Comparison of ENCODE assay signal across 8 mouse cellular contexts in genomic region chr2:119743808-119744162, GRCm38 (mm10). TPM values are rescaled to one million over a fixed set of nuclear protein-coding genes. Genes with fewer than 3 reads are reported as not detected.
DNase-seq lines count a peak whose midpoint lies in the region; ATAC-seq and TF ChIP-seq lines count a peak whose summit lies in the region.

No protein-coding gene starts in this region.

- H3K4me1 ChIP-seq in neural tube, embryonic 11.5 days (ENCODE audit: control insufficient read depth, insufficient read depth, low read length), result peaks cover 17% of the 10 kb centered on the region
- H3K4me1 ChIP-seq in hindbrain, embryonic 11.5 days (replicated peaks; ENCODE audit: control insufficient read depth, insufficient read depth, low read length), result peaks cover 19% of the 10 kb centered on the region
- peaks cover 14% of the 10 kb centered on the region for H3K4me1 ChIP-seq in lung, embryonic 14.5 days (ENCODE audit: insufficient read depth)
- H3K4me1 ChIP-seq in stomach, embryonic 16.5 days (ENCODE audit: control insufficient read depth, insufficient read depth, low read length), result peaks cover 21% of the 10 kb centered on the region

- H3K27ac ChIP-seq in neural tube, embryonic 11.5 days (ENCODE audit: low read depth, low read length), result no peak overlapping the region
- H3K27ac ChIP-seq in hindbrain, embryonic 11.5 days (ENCODE audit: low read depth, low read length), result no peak overlapping the region
- H3K27ac ChIP-seq in lung, embryonic 14.5 days (ENCODE audit: low read depth), result no peak overlapping the region
- H3K27ac ChIP-seq in stomach, embryonic 16.5 days (ENCODE audit: low read length), result peak overlapping the region; percentile 86

- peaks cover 36% of the 10 kb centered on the region for H3K27me3 ChIP-seq in neural tube, embryonic 11.5 days (ENCODE audit: control insufficient read depth, insufficient read depth, low read length)
- peaks cover 37% of the 10 kb centered on the region for H3K27me3 ChIP-seq in hindbrain, embryonic 11.5 days (ENCODE audit: control insufficient read depth, insufficient read depth, low read length)
- H3K27me3 ChIP-seq in lung, embryonic 14.5 days (ENCODE audit: insufficient read depth, low read length), result peaks cover 26% of the 10 kb centered on the region
- H3K27me3 ChIP-seq in stomach, embryonic 16.5 days (ENCODE audit: control insufficient read depth, insufficient read depth, low read length), result peaks cover 19% of the 10 kb centered on the region

- no peak for TF ChIP-seq CTCF in lung, embryonic 14.5 days (IDR thresholded peaks at IDR 0.05; ENCODE audit: low read depth)

- H3K4me2 ChIP-seq in neural tube, embryonic 11.5 days (ENCODE audit: low read depth), result peak overlapping the region; percentile 15; the same call in 1 of the 2 replicates
- peak overlapping the region; percentile 25; the same call in 1 of the 2 replicates for H3K4me2 ChIP-seq in hindbrain, embryonic 11.5 days (replicated peaks; ENCODE audit: low read depth, low read length)
- peak overlapping the region; percentile 99 for H3K4me2 ChIP-seq in lung, embryonic 14.5 days
- H3K4me2 ChIP-seq in stomach, embryonic 16.5 days (ENCODE audit: low read depth, low read length), result peak overlapping the region; percentile 100

- DNase-seq in neural tube, embryonic 11.5 days (ENCODE audit: low spot score), result no peak
- no peak for DNase-seq in neural tube, embryonic 10.5 days (ENCODE audit: extremely low spot score, low spot score)
- DNase-seq in hindbrain, embryonic 11.5 days (ENCODE audit: low spot score), result no peak
- DNase-seq in lung, embryonic 14.5 days, result peak; percentile 21
- DNase-seq in layer of hippocampus, adult 8-10 months (ENCODE audit: low spot score in 2 of 2), result no peak
- no peak for DNase-seq in spleen, postnatal 10 days (ENCODE audit: low spot score in 2 of 2)

- no peak overlapping the region; the same call in 1 of the 2 replicates for H3K4me3 ChIP-seq in neural tube, embryonic 11.5 days (ENCODE audit: low read depth, low read length)
- no peak overlapping the region; the same call in 1 of the 2 replicates for H3K4me3 ChIP-seq in hindbrain, embryonic 11.5 days (ENCODE audit: low read depth, low read length)
- H3K4me3 ChIP-seq in lung, embryonic 14.5 days (ENCODE audit: low read depth, low read length), result peak overlapping the region; percentile 26
- H3K4me3 ChIP-seq in stomach, embryonic 16.5 days (replicated peaks; ENCODE audit: low read length), result peak overlapping the region; percentile 70

- ATAC-seq in neural tube, embryonic 11.5 days (ENCODE audit: insufficient read depth, low FRiP score, low TSS enrichment), result no peak
- ATAC-seq in hindbrain, embryonic 11.5 days (ENCODE audit: low FRiP score), result no peak
- ATAC-seq in lung, embryonic 14.5 days (ENCODE audit: insufficient read depth), result no peak
- peak; percentile 14; the same call in 1 of the 2 replicates for ATAC-seq in stomach, embryonic 16.5 days (ENCODE audit: insufficient read depth, low FRiP score)
- no peak for ATAC-seq in megakaryocyte progenitor cell, adult 5-6 weeks (replicated peaks; ENCODE audit: poor library complexity)

- no peaks in the 10 kb centered on the region for H3K9me3 ChIP-seq in neural tube, embryonic 11.5 days (ENCODE audit: control insufficient read depth, low read length)
- no peaks in the 10 kb centered on the region for H3K9me3 ChIP-seq in hindbrain, embryonic 11.5 days (ENCODE audit: control insufficient read depth, low read length)
- H3K9me3 ChIP-seq in lung, embryonic 14.5 days (ENCODE audit: low read depth, low read length), result no peaks in the 10 kb centered on the region
- no peaks in the 10 kb centered on the region for H3K9me3 ChIP-seq in stomach, embryonic 16.5 days (replicated peaks; ENCODE audit: control insufficient read depth, low read length)

- WGBS in neural tube, embryonic 11.5 days, result 2% methylated on average over 22 of the region's 22 CpGs
- WGBS in hindbrain, embryonic 11.5 days, result 4% methylated on average over 22 of the region's 22 CpGs
- WGBS in lung, embryonic 14.5 days, result 6% methylated on average over 22 of the region's 22 CpGs
- WGBS in stomach, embryonic 16.5 days, result 13% methylated on average over 22 of the region's 22 CpGs

- H3K36me3 ChIP-seq in neural tube, embryonic 11.5 days (ENCODE audit: control insufficient read depth, insufficient read depth, low read length), result no peaks in the 10 kb centered on the region
- no peaks in the 10 kb centered on the region for H3K36me3 ChIP-seq in hindbrain, embryonic 11.5 days (ENCODE audit: control insufficient read depth, insufficient read depth, low read length)
- H3K36me3 ChIP-seq in lung, embryonic 14.5 days (ENCODE audit: insufficient read depth), result no peaks in the 10 kb centered on the region
- no peaks in the 10 kb centered on the region for H3K36me3 ChIP-seq in stomach, embryonic 16.5 days (ENCODE audit: control insufficient read depth, insufficient read depth, low read length)

- H3K9ac ChIP-seq in neural tube, embryonic 11.5 days (ENCODE audit: low read length), result no peak overlapping the region
- H3K9ac ChIP-seq in hindbrain, embryonic 11.5 days (ENCODE audit: low read depth, low read length), result no peak overlapping the region
- no peak overlapping the region for H3K9ac ChIP-seq in lung, embryonic 14.5 days
- peak overlapping the region; percentile 72 for H3K9ac ChIP-seq in stomach, embryonic 16.5 days (ENCODE audit: low read length)

RNA-seq across cellular contexts. Expression of gene Itpka, which starts 1.6 kb away (rescaled TPM):
- 0.78 and 1.1 TPM in 2 replicates for polyA plus RNA-seq in neural tube, embryonic 11.5 days (2014; fragmentation: Nextera tagmentation; extraction: Ambion mirVana)
- polyA plus RNA-seq in hindbrain, embryonic 11.5 days (2014; fragmentation: Nextera tagmentation; extraction: Ambion mirVana), result 0.60 and 0.89 TPM in 2 replicates
- polyA plus RNA-seq in lung, embryonic 14.5 days (2014; fragmentation: Nextera tagmentation; extraction: Ambion mirVana), result 1.3 TPM in 2 replicates
- 7.5 and 7.6 TPM in 2 replicates for polyA plus RNA-seq in stomach, embryonic 16.5 days (2015; fragmentation: Nextera tagmentation; extraction: Ambion mirVana)
- 0.20 and 0.29 TPM in 2 replicates for total RNA-seq in megakaryocyte progenitor cell, adult 5-6 weeks (2015)
- 0.25 and 0.54 TPM in 2 replicates for total RNA-seq in megakaryocyte progenitor cell, adult 5-6 weeks (2017)
- total RNA-seq in layer of hippocampus, adult 8-10 months (2022), result 100 to 1,000 TPM; 213 to 245 (median 228) TPM

RNA-seq across cellular contexts. Expression of gene Ltk, which starts 16.4 kb away (rescaled TPM):
- 0.13 TPM in 1 of 2 replicates, not detected in the other for polyA plus RNA-seq in neural tube, embryonic 11.5 days (2014; fragmentation: Nextera tagmentation; extraction: Ambion mirVana)
- polyA plus RNA-seq in hindbrain, embryonic 11.5 days (2014; fragmentation: Nextera tagmentation; extraction: Ambion mirVana), result 0.08 and 0.46 TPM in 2 replicates
- 0.66 and 0.83 TPM in 2 replicates for polyA plus RNA-seq in lung, embryonic 14.5 days (2014; fragmentation: Nextera tagmentation; extraction: Ambion mirVana)
- polyA plus RNA-seq in stomach, embryonic 16.5 days (2015; fragmentation: Nextera tagmentation; extraction: Ambion mirVana), result 1.7 and 2.1 TPM in 2 replicates
- not detected in 2 replicates for total RNA-seq in megakaryocyte progenitor cell, adult 5-6 weeks (2015)
- total RNA-seq in megakaryocyte progenitor cell, adult 5-6 weeks (2017), result not detected in 2 replicates
- 10 to 100 TPM; 13.4 to 17.8 (median 14.7) TPM for total RNA-seq in layer of hippocampus, adult 8-10 months (2022)

RNA-seq across cellular contexts. Expression of gene Rpap1, which starts 43.6 kb away (rescaled TPM):
- polyA plus RNA-seq in neural tube, embryonic 11.5 days (2014; fragmentation: Nextera tagmentation; extraction: Ambion mirVana), result 23.5 and 26.6 TPM in 2 replicates
- polyA plus RNA-seq in hindbrain, embryonic 11.5 days (2014; fragmentation: Nextera tagmentation; extraction: Ambion mirVana), result 19.0 and 19.9 TPM in 2 replicates
- polyA plus RNA-seq in lung, embryonic 14.5 days (2014; fragmentation: Nextera tagmentation; extraction: Ambion mirVana), result 30.7 and 34.2 TPM in 2 replicates
- polyA plus RNA-seq in stomach, embryonic 16.5 days (2015; fragmentation: Nextera tagmentation; extraction: Ambion mirVana), result 26.1 and 26.7 TPM in 2 replicates
- 6.6 TPM in 2 replicates for total RNA-seq in megakaryocyte progenitor cell, adult 5-6 weeks (2015)
- total RNA-seq in megakaryocyte progenitor cell, adult 5-6 weeks (2017), result 9.6 and 9.7 TPM in 2 replicates
- total RNA-seq in layer of hippocampus, adult 8-10 months (2022), result 10 to 100 TPM; 18.6 to 21.5 (median 19.2) TPM

RNA-seq across cellular contexts. Expression of gene Tyro3, which starts 53.7 kb away (rescaled TPM):
- 19.0 and 20.0 TPM in 2 replicates for polyA plus RNA-seq in neural tube, embryonic 11.5 days (2014; fragmentation: Nextera tagmentation; extraction: Ambion mirVana)
- polyA plus RNA-seq in hindbrain, embryonic 11.5 days (2014; fragmentation: Nextera tagmentation; extraction: Ambion mirVana), result 16.6 and 17.5 TPM in 2 replicates
- 19.0 and 21.9 TPM in 2 replicates for polyA plus RNA-seq in lung, embryonic 14.5 days (2014; fragmentation: Nextera tagmentation; extraction: Ambion mirVana)
- polyA plus RNA-seq in stomach, embryonic 16.5 days (2015; fragmentation: Nextera tagmentation; extraction: Ambion mirVana), result 26.7 and 31.1 TPM in 2 replicates
- total RNA-seq in megakaryocyte progenitor cell, adult 5-6 weeks (2015), result not detected in 2 replicates
- total RNA-seq in megakaryocyte progenitor cell, adult 5-6 weeks (2017), result not detected in 2 replicates
- total RNA-seq in layer of hippocampus, adult 8-10 months (2022), result 10 to 100 TPM; 86.0 to 95.4 (median 91.3) TPM

Comparison
In these comparisons a context has a peak if more than half of its experiments do, and no peak if none do; other contexts are left out.
1. H3K4me2 ChIP-seq: peak in every context shown above with its lines; median percentile 100 in stomach, embryonic 16.5 days; 99 in lung, embryonic 14.5 days; 25 in hindbrain, embryonic 11.5 days; 15 in neural tube, embryonic 11.5 days.
2. H3K4me3 ChIP-seq: peak in lung, embryonic 14.5 days (single experiment) and stomach, embryonic 16.5 days (single experiment); none in neural tube, embryonic 11.5 days (single experiment) and hindbrain, embryonic 11.5 days (single experiment).